Mouse (Mus musculus): ENCODE data around the gene Dnajc27. TPM values are rescaled to one million over a fixed set of nuclear protein-coding genes. Genes with fewer than 3 reads are reported as not detected.

Gene Dnajc27
- polyA plus RNA-seq, 1 experiment from 2014 or later, result 7.7 TPM

DNA sequence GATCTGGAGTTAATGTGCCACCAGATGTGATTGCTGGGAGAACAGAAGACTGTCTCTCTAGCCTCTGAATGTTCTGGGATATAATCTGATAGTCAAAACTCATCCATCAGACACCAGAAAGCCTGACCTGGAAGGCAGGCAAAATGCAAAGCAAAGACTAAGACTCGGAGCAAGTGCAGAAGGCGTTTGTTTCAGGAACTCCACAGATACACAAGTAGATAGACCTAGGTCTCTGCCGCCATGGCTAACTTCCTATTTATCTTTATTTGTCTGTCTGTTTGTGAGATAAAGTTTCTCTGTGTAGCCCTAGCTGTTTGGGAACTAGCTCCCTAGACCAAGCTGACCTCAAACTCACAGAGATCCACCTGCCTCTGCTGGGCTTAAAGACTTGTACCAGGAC is 28.7 kb upstream of the Dnajc27 start:
- Histone ChIP-seq H3K9ac (replicated peaks; ENCODE audit: low read length) (no peak overlapping the region), H3K27ac (ENCODE audit: low read length) (no peak overlapping the region), H3K27me3 (ENCODE audit: insufficient read depth, low read length) (no peaks in the 10 kb centered on the region), H3K4me2 (replicated peaks; ENCODE audit: low read depth, low read length) (no peak overlapping the region), H3K36me3 (ENCODE audit: insufficient read depth, low read length) (no peaks in the 10 kb centered on the region), H3K4me3 (ENCODE audit: low read length) (no peak overlapping the region), H3K4me1 (ENCODE audit: insufficient read depth, low read length) (no peaks in the 10 kb centered on the region), H3K9me3 (ENCODE audit: low read length) (no peaks in the 10 kb centered on the region)
- no peak for ATAC-seq (ENCODE audit: low FRiP score, low TSS enrichment)
- 87% methylated on average over 3 of the region's 3 CpGs for WGBS

- Histone ChIP-seq H3K9me3 (ENCODE audit: low read length) (no peaks in the 10 kb centered on the region), H3K9ac (replicated peaks; ENCODE audit: low read length) (no peak overlapping the region), H3K27me3 (ENCODE audit: insufficient read depth, low read length) (no peaks in the 10 kb centered on the region), H3K4me3 (ENCODE audit: low read length) (no peak overlapping the region), H3K27ac (ENCODE audit: low read length) (no peak overlapping the region), H3K4me1 (ENCODE audit: insufficient read depth, low read length) (no peaks in the 10 kb centered on the region), H3K36me3 (ENCODE audit: insufficient read depth, low read length) (no peaks in the 10 kb centered on the region), H3K4me2 (replicated peaks; ENCODE audit: low read depth, low read length) (no peak overlapping the region)
- 34% methylated on average over 4 of the region's 4 CpGs for WGBS
- no peak for ATAC-seq (ENCODE audit: low FRiP score, low TSS enrichment)
These were observed 27.5 kb upstream of the Dnajc27 start for GRCm38 (mm10) chr12:4054845-4055244.

GRCm38 (mm10) chr12:4058321-4058720 is 24.1 kb upstream of the Dnajc27 start:
- Histone ChIP-seq H3K27ac (ENCODE audit: low read length) (no peak overlapping the region), H3K4me3 (ENCODE audit: low read length) (no peak overlapping the region), H3K27me3 (ENCODE audit: insufficient read depth, low read length) (no peaks in the 10 kb centered on the region), H3K36me3 (ENCODE audit: insufficient read depth, low read length) (no peaks in the 10 kb centered on the region), H3K4me1 (ENCODE audit: insufficient read depth, low read length) (no peaks in the 10 kb centered on the region), H3K9ac (replicated peaks; ENCODE audit: low read length) (no peak overlapping the region), H3K9me3 (ENCODE audit: low read length) (no peaks in the 10 kb centered on the region), H3K4me2 (replicated peaks; ENCODE audit: low read depth, low read length) (no peak overlapping the region)
- no peak for ATAC-seq (ENCODE audit: low FRiP score, low TSS enrichment)
- 68% methylated on average over 9 of the region's 9 CpGs for WGBS

DNA sequence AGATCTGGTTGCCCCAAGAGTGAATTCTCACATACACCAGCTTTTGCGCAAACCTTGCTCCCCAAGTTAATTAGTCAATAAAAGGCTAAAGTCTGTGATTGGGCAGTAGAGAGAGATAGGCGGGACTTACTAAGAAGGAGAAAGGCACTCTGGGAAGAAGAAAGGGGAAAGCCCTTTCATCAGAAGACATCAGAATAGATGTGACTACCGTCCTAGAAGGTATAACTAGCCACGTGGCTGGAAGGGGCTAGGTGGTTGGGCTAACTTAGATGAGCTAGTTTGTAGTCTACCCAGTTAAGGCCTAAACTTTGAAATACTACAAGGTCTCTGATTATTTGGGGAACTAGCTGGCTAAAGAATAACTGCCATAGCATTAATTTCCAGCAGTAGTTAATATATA is 22.7 kb upstream of the Dnajc27 start:
- H3K27me3 ChIP-seq (ENCODE audit: insufficient read depth, low read length), result no peaks in the 10 kb centered on the region
- H3K9me3 ChIP-seq (ENCODE audit: low read length), result no peaks in the 10 kb centered on the region
- H3K27ac ChIP-seq (ENCODE audit: low read length), result no peak overlapping the region
- no peak overlapping the region for H3K4me2 ChIP-seq (replicated peaks; ENCODE audit: low read depth, low read length)
- H3K4me3 ChIP-seq (ENCODE audit: low read length), result no peak overlapping the region
- H3K9ac ChIP-seq (replicated peaks; ENCODE audit: low read length), result no peak overlapping the region
- 83% methylated on average over 4 of the region's 4 CpGs for WGBS
- no peak for ATAC-seq (ENCODE audit: low FRiP score, low TSS enrichment)
- no peaks in the 10 kb centered on the region for H3K4me1 ChIP-seq (ENCODE audit: insufficient read depth, low read length)
- H3K36me3 ChIP-seq (ENCODE audit: insufficient read depth, low read length), result no peaks in the 10 kb centered on the region

- no peaks in the 10 kb centered on the region for H3K27me3 ChIP-seq (ENCODE audit: insufficient read depth, low read length)
- no peaks in the 10 kb centered on the region for H3K9me3 ChIP-seq (ENCODE audit: low read length)
- no peaks in the 10 kb centered on the region for H3K4me1 ChIP-seq (ENCODE audit: insufficient read depth, low read length)
- no peaks in the 10 kb centered on the region for H3K36me3 ChIP-seq (ENCODE audit: insufficient read depth, low read length)
- WGBS, result 90% methylated on average over 2 of the region's 2 CpGs
- no peak overlapping the region for H3K4me2 ChIP-seq (replicated peaks; ENCODE audit: low read depth, low read length)
- no peak for ATAC-seq (ENCODE audit: low FRiP score, low TSS enrichment)
- H3K27ac ChIP-seq (ENCODE audit: low read length), result no peak overlapping the region
- H3K4me3 ChIP-seq (ENCODE audit: low read length), result no peak overlapping the region
- H3K9ac ChIP-seq (replicated peaks; ENCODE audit: low read length), result no peak overlapping the region
These were observed 16.9 kb upstream of the Dnajc27 start for GRCm38 (mm10) chr12:4065498-4065897.

DNA sequence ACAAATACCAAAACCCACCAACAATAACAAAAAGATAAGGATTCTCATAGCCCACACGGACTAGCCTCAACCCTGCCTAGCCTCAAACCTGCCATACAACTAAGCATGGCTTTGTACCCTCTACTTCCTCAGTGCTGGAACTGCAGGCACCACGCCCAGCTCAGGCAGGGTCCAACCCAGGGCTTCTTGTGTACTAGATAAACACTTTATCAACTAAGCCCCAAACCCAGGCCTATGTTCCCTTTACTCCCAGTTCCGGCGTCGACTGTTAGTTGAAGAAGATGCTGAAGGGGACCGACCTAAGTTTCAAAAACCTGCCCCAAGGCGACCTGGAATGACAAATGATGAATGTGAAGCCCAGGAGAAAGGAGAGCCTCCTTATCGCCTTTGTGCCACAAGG is 16.4 kb upstream of the Dnajc27 start:
- 77% methylated on average over 8 of the region's 8 CpGs for WGBS
- H3K4me1 ChIP-seq (ENCODE audit: insufficient read depth, low read length), result no peaks in the 10 kb centered on the region
- H3K9me3 ChIP-seq (ENCODE audit: low read length), result no peaks in the 10 kb centered on the region
- no peak for ATAC-seq (ENCODE audit: low FRiP score, low TSS enrichment)
- no peak overlapping the region for H3K4me3 ChIP-seq (ENCODE audit: low read length)
- H3K36me3 ChIP-seq (ENCODE audit: insufficient read depth, low read length), result no peaks in the 10 kb centered on the region
- no peak overlapping the region for H3K9ac ChIP-seq (replicated peaks; ENCODE audit: low read length)
- no peak overlapping the region for H3K27ac ChIP-seq (ENCODE audit: low read length)
- no peaks in the 10 kb centered on the region for H3K27me3 ChIP-seq (ENCODE audit: insufficient read depth, low read length)
- no peak overlapping the region for H3K4me2 ChIP-seq (replicated peaks; ENCODE audit: low read depth, low read length)

DNA sequence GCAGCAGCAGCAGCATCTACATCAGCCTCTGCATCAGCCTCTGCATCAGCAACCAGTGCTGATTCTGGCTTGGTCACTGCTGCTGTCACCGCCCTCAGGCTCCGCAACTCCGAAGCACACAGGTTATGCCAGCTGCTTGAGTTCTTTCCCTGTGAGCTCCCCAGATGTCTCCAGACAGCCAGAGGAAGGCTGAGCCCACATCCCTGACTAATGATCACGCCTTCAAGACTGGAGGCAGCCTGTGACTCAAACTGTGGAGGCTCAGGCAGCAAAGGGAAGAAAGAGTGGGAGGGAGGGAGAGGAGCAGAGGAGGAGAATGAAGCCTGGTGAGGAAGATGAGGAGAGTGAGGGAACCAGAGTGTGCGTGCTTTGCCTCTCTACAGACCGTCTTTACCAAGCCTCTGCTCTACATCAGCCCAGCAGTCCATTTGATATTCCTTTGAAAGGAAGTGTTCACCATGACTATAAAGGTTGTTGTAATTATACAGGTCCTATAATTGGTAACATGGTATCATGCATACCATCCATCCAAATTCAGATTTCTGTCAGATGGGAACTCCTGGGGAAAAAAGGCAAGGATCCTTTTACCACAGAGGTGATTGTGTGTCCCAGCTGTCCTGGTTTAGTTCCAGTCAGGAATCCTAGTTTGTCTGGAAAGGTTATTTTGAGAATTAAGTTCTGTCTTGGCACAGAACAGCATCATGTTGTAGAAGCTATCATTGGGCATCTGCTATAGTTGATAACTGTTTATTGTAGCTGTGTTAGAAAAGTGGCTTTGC is 15.5 kb upstream of the Dnajc27 start:
- H3K4me3 ChIP-seq (ENCODE audit: low read length), result no peak overlapping the region
- no peaks in the 10 kb centered on the region for H3K4me1 ChIP-seq (ENCODE audit: insufficient read depth, low read length)
- no peaks in the 10 kb centered on the region for H3K36me3 ChIP-seq (ENCODE audit: insufficient read depth, low read length)
- no peak overlapping the region for H3K9ac ChIP-seq (replicated peaks; ENCODE audit: low read length)
- no peak overlapping the region for H3K27ac ChIP-seq (ENCODE audit: low read length)
- H3K4me2 ChIP-seq (replicated peaks; ENCODE audit: low read depth, low read length), result no peak overlapping the region
- no peak for ATAC-seq (ENCODE audit: low FRiP score, low TSS enrichment)
- H3K9me3 ChIP-seq (ENCODE audit: low read length), result no peaks in the 10 kb centered on the region
- 64% methylated on average over 6 of the region's 6 CpGs for WGBS
- no peaks in the 10 kb centered on the region for H3K27me3 ChIP-seq (ENCODE audit: insufficient read depth, low read length)

- no peak overlapping the region for H3K4me2 ChIP-seq (replicated peaks; ENCODE audit: low read depth, low read length)
- WGBS, result 78% methylated on average over 4 of the region's 4 CpGs
- ATAC-seq (ENCODE audit: low FRiP score, low TSS enrichment), result no peak
These were observed 13.8 kb upstream of the Dnajc27 start for GRCm38 (mm10) chr12:4068551-4068950.

GRCm38 (mm10) chr12:4071671-4072070 is 10.7 kb upstream of the Dnajc27 start:
- Histone ChIP-seq H3K9me3 (ENCODE audit: low read length) (no peaks in the 10 kb centered on the region), H3K27ac (ENCODE audit: low read length) (no peak overlapping the region), H3K4me3 (ENCODE audit: low read length) (no peak overlapping the region), H3K27me3 (ENCODE audit: insufficient read depth, low read length) (no peaks in the 10 kb centered on the region), H3K9ac (replicated peaks; ENCODE audit: low read length) (no peak overlapping the region), H3K36me3 (ENCODE audit: insufficient read depth, low read length) (no peaks in the 10 kb centered on the region), H3K4me1 (ENCODE audit: insufficient read depth, low read length) (no peaks in the 10 kb centered on the region), H3K4me2 (replicated peaks; ENCODE audit: low read depth, low read length) (no peak overlapping the region)
- no peak for ATAC-seq (ENCODE audit: low FRiP score, low TSS enrichment)
- 75% methylated on average over 9 of the region's 9 CpGs for WGBS

More at GRCm38 (mm10) chr12:4068551-4068950, 13.8 kb upstream of the Dnajc27 start:
- Histone ChIP-seq H3K9ac (replicated peaks; ENCODE audit: low read length) (no peak overlapping the region), H3K4me1 (ENCODE audit: insufficient read depth, low read length) (no peaks in the 10 kb centered on the region), H3K36me3 (ENCODE audit: insufficient read depth, low read length) (no peaks in the 10 kb centered on the region), H3K27ac (ENCODE audit: low read length) (no peak overlapping the region), H3K27me3 (ENCODE audit: insufficient read depth, low read length) (no peaks in the 10 kb centered on the region), H3K4me3 (ENCODE audit: low read length) (no peak overlapping the region), H3K9me3 (ENCODE audit: low read length) (no peaks in the 10 kb centered on the region)

- Histone ChIP-seq H3K4me2 (replicated peaks; ENCODE audit: low read depth, low read length) (no peak overlapping the region), H3K27ac (ENCODE audit: low read length) (no peak overlapping the region), H3K9ac (replicated peaks; ENCODE audit: low read length) (no peak overlapping the region), H3K4me1 (ENCODE audit: insufficient read depth, low read length) (no peaks in the 10 kb centered on the region), H3K36me3 (ENCODE audit: insufficient read depth, low read length) (no peaks in the 10 kb centered on the region), H3K9me3 (ENCODE audit: low read length) (no peaks in the 10 kb centered on the region), H3K4me3 (ENCODE audit: low read length) (no peak overlapping the region), H3K27me3 (ENCODE audit: insufficient read depth, low read length) (no peaks in the 10 kb centered on the region)
- no peak for ATAC-seq (ENCODE audit: low FRiP score, low TSS enrichment)
- 72% methylated on average over 8 of the region's 8 CpGs for WGBS
These were observed 7.0 kb upstream of the Dnajc27 start for GRCm38 (mm10) chr12:4075407-4075806.
